Mouse (Mus musculus) C2C12 (cell line): ENCODE measurements at regions not wholly inside any gene's neighbourhood (a gene's known extent, or its start where the extent isn't known, plus 50 kb on each side); places are given as distances from the start of the nearest gene placed in this dataset.

ENCODE experiments used
- H3K27me3 ChIP-seq: one replicate; pipeline ENCODE4 v1.6.1; 2011; ENCODE audit not compliant: control insufficient read depth, insufficient read depth, insufficient read length
- H3K36me3 ChIP-seq: one replicate; pipeline ENCODE4 v1.6.1; 2011; ENCODE audit not compliant: control insufficient read depth, insufficient read depth
- H3K4me3 ChIP-seq: one replicate; pipeline ENCODE4 v1.5.1; 2011; ENCODE audit warnings: mild to moderate bottlenecking, control low read depth; ENCODE audit not compliant: poor library complexity, insufficient read depth, severe bottlenecking
- H3K79me2 ChIP-seq: one replicate; pipeline ENCODE4 v1.6.1; 2011; ENCODE audit not compliant: control insufficient read depth, insufficient read depth
- H3K79me3 ChIP-seq: one replicate; pipeline ENCODE4 v1.6.1; 2011; ENCODE audit warnings: low read depth, control low read depth
- H3ac ChIP-seq: one replicate; pipeline ENCODE3; 2011; ENCODE audit warnings: low read depth; ENCODE audit not compliant: control insufficient read depth, insufficient read length
- CEBPB ChIP-seq: IDR thresholded peaks from one replicate; pipeline ENCODE4 v1.6.1; 2011; ENCODE audit warnings: low read depth, mild to moderate bottlenecking, control low read depth, moderate library complexity
- CTCF ChIP-seq: IDR thresholded peaks from one replicate; pipeline ENCODE4 v1.5.1; 2011; ENCODE audit not compliant: control insufficient read depth, insufficient read depth, insufficient read length
- FOSL1 ChIP-seq: IDR thresholded peaks from one replicate; pipeline ENCODE4 v1.8.0; 2011; ENCODE audit warnings: mild to moderate bottlenecking, low read length; ENCODE audit not compliant: poor library complexity, insufficient read depth, severe bottlenecking
- MAX ChIP-seq: IDR thresholded peaks from one replicate; pipeline ENCODE4 v1.6.1; 2011; ENCODE audit warnings: mild to moderate bottlenecking, control low read depth
- MYOD1 ChIP-seq: IDR thresholded peaks from one replicate; pipeline ENCODE4 v1.6.1; 2011; ENCODE audit warnings: low read depth; ENCODE audit not compliant: control insufficient read depth, insufficient read length
- MYOG ChIP-seq: IDR thresholded peaks from one replicate; pipeline ENCODE4 v1.6.1; 2011; ENCODE audit not compliant: control insufficient read depth, insufficient read length; ENCODE audit errors: extremely low read depth
- USF1 ChIP-seq: IDR thresholded peaks from one replicate; pipeline ENCODE4 v1.6.1; 2011; ENCODE audit warnings: low read depth, mild to moderate bottlenecking, control low read depth, moderate library complexity

DNA sequence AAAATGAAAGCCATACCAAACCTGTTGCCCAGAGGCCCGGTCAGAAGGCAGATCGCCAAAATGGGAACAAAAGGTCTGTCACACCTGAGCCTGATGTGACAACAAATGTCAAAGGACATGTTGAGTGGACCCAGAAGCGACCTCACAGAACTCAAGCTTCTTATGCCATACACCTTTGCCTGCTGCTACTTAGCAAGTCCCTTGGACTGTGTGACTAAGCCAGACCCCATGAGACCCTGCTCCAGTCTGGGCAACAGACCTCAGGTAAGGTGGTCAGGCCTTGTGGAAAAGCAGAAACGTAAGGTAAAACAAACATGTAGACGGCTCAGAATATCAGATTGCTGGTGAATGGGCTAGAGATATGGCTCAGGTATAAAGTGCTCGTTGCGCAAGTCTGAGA lies 71.8 kb downstream of the Inhbb start:
- Histone ChIP-seq H3K27me3 (no peaks in the 10 kb centered on the region), H3K79me3 (no peaks in the 10 kb centered on the region), H3ac (no peak overlapping the region), H3K4me3 (no peak overlapping the region), H3K36me3 (no peaks in the 10 kb centered on the region), H3K79me2 (no peaks in the 10 kb centered on the region)
- TF ChIP-seq CEBPB (no peak), MYOG (no peak), USF1 (no peak), FOSL1 (no peak), MYOD1 (no peak), CTCF (no peak), MAX (no peak)

- TF ChIP-seq MYOG (no peak), CEBPB (no peak), USF1 (no peak), CTCF (no peak), FOSL1 (no peak), MAX (no peak), MYOD1 (no peak)
- Histone ChIP-seq H3K79me2 (no peaks in the 10 kb centered on the region), H3K4me3 (no peak overlapping the region), H3K27me3 (no peaks in the 10 kb centered on the region), H3K36me3 (no peaks in the 10 kb centered on the region), H3ac (no peak overlapping the region), H3K79me3 (no peaks in the 10 kb centered on the region)
These were observed 73.4 kb downstream of the Inhbb start for GRCm38 (mm10) chr1:119348456-119349208.

DNA sequence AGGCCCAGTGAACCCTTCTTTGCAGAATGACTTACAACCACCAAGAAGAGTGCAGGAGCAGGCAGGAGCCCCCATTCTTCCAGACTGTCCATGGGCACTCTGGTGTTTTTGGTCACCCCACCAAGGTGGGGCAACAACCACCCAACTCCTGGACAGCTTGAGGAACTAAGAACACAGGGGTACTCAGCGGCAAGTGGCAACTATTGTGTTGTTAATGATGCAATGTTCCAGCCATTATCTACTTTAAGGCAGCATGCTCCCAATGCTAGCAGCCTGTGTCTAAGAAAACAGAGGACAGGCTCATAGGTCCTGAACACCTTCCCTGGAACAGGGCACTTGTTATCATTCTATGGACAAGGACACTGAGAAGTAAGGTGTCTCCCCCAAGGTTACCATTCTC lies 74.3 kb downstream of the Inhbb start:
- H3K4me3 ChIP-seq: no peak overlapping the region
- H3K79me2 ChIP-seq: no peaks in the 10 kb centered on the region
- H3ac ChIP-seq: no peak overlapping the region
- TF ChIP-seq MYOD1 (no peak), FOSL1 (no peak), MYOG (no peak), USF1 (no peak)
- no peaks in the 10 kb centered on the region for H3K36me3 ChIP-seq
- no peaks in the 10 kb centered on the region for H3K27me3 ChIP-seq
- no peaks in the 10 kb centered on the region for H3K79me3 ChIP-seq

GRCm38 (mm10) chr1:119346634-119347155 lies 75.4 kb downstream of the Inhbb start:
- TF ChIP-seq CTCF (no peak), CEBPB (no peak), FOSL1 (no peak), USF1 (no peak), MYOG (no peak), MAX (no peak), MYOD1 (no peak)
- Histone ChIP-seq H3K36me3 (no peaks in the 10 kb centered on the region), H3K27me3 (no peaks in the 10 kb centered on the region), H3K79me2 (no peaks in the 10 kb centered on the region), H3K79me3 (no peaks in the 10 kb centered on the region), H3ac (no peak overlapping the region), H3K4me3 (no peak overlapping the region)

GRCm38 (mm10) chr1:119345115-119345791 lies 76.8 kb downstream of the Inhbb start:
- TF ChIP-seq USF1 (no peak), CEBPB (no peak), FOSL1 (no peak), MYOD1 (no peak), MAX (no peak), MYOG (no peak), CTCF (no peak)
- H3ac ChIP-seq: no peak overlapping the region
- H3K79me3 ChIP-seq: no peaks in the 10 kb centered on the region

More at GRCm38 (mm10) chr1:119345115-119345791, 76.8 kb downstream of the Inhbb start:
- no peaks in the 10 kb centered on the region for H3K27me3 ChIP-seq
- H3K4me3 ChIP-seq: no peak overlapping the region
- no peaks in the 10 kb centered on the region for H3K36me3 ChIP-seq
- no peaks in the 10 kb centered on the region for H3K79me2 ChIP-seq
